8 mouse cellular contexts compared by ENCODE assay signal in genomic region chr13:113615971-113616671, GRCm38 (mm10). TPM values are rescaled to one million over a fixed set of nuclear protein-coding genes. Genes with fewer than 3 reads are reported as not detected.
DNase-seq lines count a peak whose midpoint lies in the region; ATAC-seq and TF ChIP-seq lines count a peak whose summit lies in the region.

No protein-coding gene starts in this region.

- H3K36me3 ChIP-seq in spleen, adult 2 months (ENCODE audit: control insufficient read depth, insufficient read depth, low read length): peaks cover 1% of the 10 kb centered on the region; the same call in 1 of the 2 replicates
- peaks cover 10% of the 10 kb centered on the region; the same call in 1 of the 2 replicates for H3K36me3 ChIP-seq in embryonic facial prominence, embryonic 14.5 days (ENCODE audit: control insufficient read depth, insufficient read depth, low read length)
- H3K36me3 ChIP-seq in liver, embryonic 16.5 days (ENCODE audit: control insufficient read depth, insufficient read depth): no peaks in the 10 kb centered on the region

- H3K4me1 ChIP-seq in spleen, adult 2 months (ENCODE audit: control insufficient read depth, insufficient read depth, insufficient read length): peaks cover 13% of the 10 kb centered on the region
- peaks cover 44% of the 10 kb centered on the region for H3K4me1 ChIP-seq in embryonic facial prominence, embryonic 14.5 days (ENCODE audit: control insufficient read depth, insufficient read depth, low read length)
- H3K4me1 ChIP-seq in liver, embryonic 16.5 days (ENCODE audit: control insufficient read depth, low read depth, low read length): peaks cover 24% of the 10 kb centered on the region

- no peak for DNase-seq in spleen, adult 2 months (ENCODE audit: low read depth in 1 of 2, low spot score in 2 of 2)
- DNase-seq in spleen, postnatal 10 days (ENCODE audit: low spot score in 2 of 2): no peak
- no peak for DNase-seq in embryonic facial prominence, embryonic 14.5 days (ENCODE audit: low spot score)
- peak; percentile 69 for DNase-seq in induced T-regulatory cell, adult 2 months (ENCODE audit: low read depth)
- no peak for DNase-seq in gastrocnemius, postnatal 10 days
- no peak for DNase-seq in spleen, postnatal 4 days (ENCODE audit: low spot score in 2 of 2)
- DNase-seq in natural killer cell, adult 2 months (ENCODE audit: low spot score in 2 of 2): no peak

- H3K9me3 ChIP-seq in embryonic facial prominence, embryonic 14.5 days (ENCODE audit: control insufficient read depth, low read length): no peaks in the 10 kb centered on the region
- no peaks in the 10 kb centered on the region for H3K9me3 ChIP-seq in liver, embryonic 16.5 days (replicated peaks; ENCODE audit: control insufficient read depth, low read length)

- TF ChIP-seq POLR2A in spleen, adult 2 months (IDR thresholded peaks at IDR 0.05; ENCODE audit: low read depth, low read length): no peak

- peak overlapping the region; percentile 88 for H3K9ac ChIP-seq in embryonic facial prominence, embryonic 14.5 days (ENCODE audit: low read depth, low read length)
- peak overlapping the region; percentile 79 for H3K9ac ChIP-seq in liver, embryonic 16.5 days (ENCODE audit: low read depth, low read length)

- TF ChIP-seq CTCF in spleen, adult 2 months (IDR thresholded peaks at IDR 0.05; ENCODE audit: extremely low read depth, insufficient read depth, insufficient read length, insufficient replicate concordance): no peak

- no peak for ATAC-seq in embryonic facial prominence, embryonic 14.5 days (ENCODE audit: low read depth)
- no peak for ATAC-seq in liver, embryonic 16.5 days (ENCODE audit: low read depth)

- peak overlapping the region; percentile 94 for H3K4me2 ChIP-seq in embryonic facial prominence, embryonic 14.5 days (ENCODE audit: low read depth, low read length)
- H3K4me2 ChIP-seq in liver, embryonic 16.5 days (ENCODE audit: low read depth, low read length): peak overlapping the region; percentile 71

- peak overlapping the region; percentile 90 for H3K4me3 ChIP-seq in spleen, adult 2 months (ENCODE audit: extremely low read depth, insufficient read depth, insufficient read length)
- H3K4me3 ChIP-seq in embryonic facial prominence, embryonic 14.5 days (ENCODE audit: low read depth, low read length): peak overlapping the region; percentile 88
- H3K4me3 ChIP-seq in liver, embryonic 16.5 days (ENCODE audit: low read depth, low read length): peak overlapping the region; percentile 73

- H3K27me3 ChIP-seq in spleen, adult 2 months (ENCODE audit: control insufficient read depth, insufficient read depth, low read length): no peaks in the 10 kb centered on the region
- no peaks in the 10 kb centered on the region for H3K27me3 ChIP-seq in embryonic facial prominence, embryonic 14.5 days (replicated peaks; ENCODE audit: control insufficient read depth, insufficient read depth, low read length)
- H3K27me3 ChIP-seq in liver, embryonic 16.5 days (ENCODE audit: control insufficient read depth, insufficient read depth, low read depth, low read length): peaks cover 5% of the 10 kb centered on the region; the same call in 1 of the 2 replicates

- peak overlapping the region; percentile 59 for H3K27ac ChIP-seq in spleen, adult 2 months (ENCODE audit: insufficient read depth, low read length)
- peak overlapping the region; percentile 45; the same call in 1 of the 2 replicates for H3K27ac ChIP-seq in embryonic facial prominence, embryonic 14.5 days (replicated peaks; ENCODE audit: low read depth, low read length)
- H3K27ac ChIP-seq in liver, embryonic 16.5 days (ENCODE audit: low read length): peak overlapping the region; percentile 68

- WGBS in spleen, adult 2 months: 20% methylated on average over 8 of the region's 8 CpGs
- WGBS in embryonic facial prominence, embryonic 14.5 days: 8% methylated on average over 8 of the region's 8 CpGs
- WGBS in liver, embryonic 16.5 days (ENCODE audit: insufficient replicate concordance): 17% methylated on average over 8 of the region's 8 CpGs

RNA-seq across cellular contexts. Expression of gene Snx18, which starts 2.2 kb away (rescaled TPM):
- polyA plus RNA-seq in spleen, adult 2 months (2012; rRNA removed): 13.7 and 17.7 TPM in 2 replicates
- 31.5 and 33.8 TPM in 2 replicates for polyA plus RNA-seq in embryonic facial prominence, embryonic 14.5 days (2014; fragmentation: Nextera tagmentation; extraction: Ambion mirVana)
- 4.0 and 4.7 TPM in 2 replicates for polyA plus RNA-seq in liver, embryonic 16.5 days (2015; fragmentation: Nextera tagmentation; extraction: Ambion mirVana)
- total RNA-seq in gastrocnemius, postnatal 10 days (2021): 10 to 100 TPM; 20.1 to 25.7 TPM

RNA-seq across cellular contexts. Expression of gene Hspb3, which starts 47.4 kb away (rescaled TPM):
- not detected in 2 replicates for polyA plus RNA-seq in spleen, adult 2 months (2012; rRNA removed)
- polyA plus RNA-seq in embryonic facial prominence, embryonic 14.5 days (2014; fragmentation: Nextera tagmentation; extraction: Ambion mirVana): 20.2 and 29.3 TPM in 2 replicates
- polyA plus RNA-seq in liver, embryonic 16.5 days (2015; fragmentation: Nextera tagmentation; extraction: Ambion mirVana): 0.35 and 0.70 TPM in 2 replicates
- total RNA-seq in gastrocnemius, postnatal 10 days (2021): 10 to 100 TPM; 79.1 to 87.3 TPM

Comparison
In these comparisons a context has a peak if more than half of its experiments do, and no peak if none do; other contexts are left out.
1. RNA of gene Hspb3, which starts 47.4 kb away (polyA plus RNA-seq): 20.2 to 29.3 TPM in embryonic facial prominence, embryonic 14.5 days; 0.35 to 0.70 TPM in liver, embryonic 16.5 days and not detected in spleen, adult 2 months; every median in the first group is over 10 times any median in the second.
2. Peak in every context shown above with its lines, with median percentiles within 50 percentile points of each other: H3K27ac ChIP-seq and H3K4me3 ChIP-seq.